ENCODE assay signal across 13 mouse cellular contexts in the genomic region with DNA sequence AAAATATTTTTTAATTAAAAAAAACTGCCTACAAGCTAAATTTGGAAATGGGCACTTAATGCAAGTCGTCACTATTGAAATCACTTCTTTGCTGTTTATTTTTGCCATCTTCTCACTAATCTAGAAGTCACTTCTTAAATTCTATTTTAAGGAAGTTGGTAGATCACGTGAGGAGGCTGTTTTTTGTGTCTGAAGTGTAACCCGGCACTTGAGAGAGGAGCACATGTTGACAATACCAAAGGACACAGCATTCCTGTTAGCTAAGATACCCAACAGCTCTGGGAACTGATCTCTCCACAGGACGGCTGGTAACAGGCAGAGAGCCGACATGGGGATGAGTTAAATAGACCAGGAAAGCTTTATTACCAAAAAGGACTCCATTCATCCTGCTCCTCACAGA.
DNase-seq lines count a peak whose midpoint lies in the region; ATAC-seq lines count a peak whose summit lies in the region.
"Had no signal": no experiment of that assay in that cellular context is flagged by ENCODE, and none has a peak within 500 bp of the region (broad histone marks: within the 10 kb centered on the region; RNA-seq: fewer than 3 reads in every experiment).

No protein-coding gene starts in this region.

- 18% methylated on average over 5 of the region's 5 CpGs for WGBS in heart, embryonic 10.5 days
- WGBS in embryonic facial prominence, embryonic 15.5 days: 30% methylated on average over 5 of the region's 5 CpGs
- WGBS in midbrain, embryonic 14.5 days: 42% methylated on average over 5 of the region's 5 CpGs

- no peak for ATAC-seq in embryonic facial prominence, embryonic 15.5 days (ENCODE audit: insufficient number of reproducible peaks, low FRiP score, low TSS enrichment, low read depth)
- ATAC-seq in midbrain, embryonic 14.5 days (ENCODE audit: low FRiP score, low TSS enrichment): no peak
- ATAC-seq: forebrain, embryonic 15.5 days; midbrain, embryonic 13.5 days had no signal

- no peak overlapping the region for H3K9ac ChIP-seq in embryonic facial prominence, embryonic 15.5 days
- no peak overlapping the region for H3K9ac ChIP-seq in midbrain, embryonic 14.5 days (replicated peaks; ENCODE audit: low read length)
- H3K9ac ChIP-seq: forebrain, embryonic 15.5 days; liver, postnatal 0 days; midbrain, embryonic 13.5 days had no signal

- H3K4me2 ChIP-seq in embryonic facial prominence, embryonic 15.5 days (replicated peaks): no peak overlapping the region
- no peak overlapping the region for H3K4me2 ChIP-seq in midbrain, embryonic 14.5 days (ENCODE audit: low read length)
- H3K4me2 ChIP-seq: forebrain, embryonic 15.5 days; midbrain, embryonic 13.5 days had no signal

- H3K4me3 ChIP-seq in heart, embryonic 10.5 days: no peak overlapping the region
- no peak overlapping the region for H3K4me3 ChIP-seq in embryonic facial prominence, embryonic 15.5 days (replicated peaks)
- no peak overlapping the region for H3K4me3 ChIP-seq in midbrain, embryonic 14.5 days (replicated peaks; ENCODE audit: low read depth, low read length)
- H3K4me3 ChIP-seq: erythroblast, embryonic 14.5 days; forebrain, embryonic 15.5 days; midbrain, embryonic 13.5 days had no signal

- H3K4me1 ChIP-seq in heart, embryonic 10.5 days: peaks cover 67% of the 10 kb centered on the region
- H3K4me1 ChIP-seq in embryonic facial prominence, embryonic 15.5 days: peaks cover 41% of the 10 kb centered on the region
- H3K4me1 ChIP-seq in midbrain, embryonic 14.5 days (ENCODE audit: control insufficient read depth, insufficient read depth, low read length): peaks cover 23% of the 10 kb centered on the region

- H3K27ac ChIP-seq in heart, embryonic 10.5 days: peak overlapping the region; percentile 89; the same call in 1 of the 2 replicates
- H3K27ac ChIP-seq in embryonic facial prominence, embryonic 15.5 days (replicated peaks): peak overlapping the region; percentile 51; the same call in 1 of the 2 replicates
- H3K27ac ChIP-seq in midbrain, embryonic 14.5 days (replicated peaks; ENCODE audit: low read depth, low read length): no peak overlapping the region

- intact Hi-C loops in heart, postnatal 10 days (cut with DNase I): loop anchor here (5.0 to 10.0 kb wide), 2 partner anchors 214 to 666 kb away; no protein-coding TSS in a partner anchor

- no peak for DNase-seq in heart, embryonic 10.5 days (ENCODE audit: low spot score)
- DNase-seq in heart, postnatal 10 days: no peak
- DNase-seq in lung, postnatal 36 days: peak; percentile 59
- no peak for DNase-seq in lung, postnatal 4 days
- no peak for DNase-seq in adrenal gland, adult 2 months
- DNase-seq in midbrain, embryonic 14.5 days: no peak
- DNase-seq: kidney, postnatal 14 days; thymus, adult 2 months had no signal

- H3K36me3 ChIP-seq in heart, embryonic 10.5 days: 0 out of 2 replicates have a peak, but pooled peaks cover 3% of the 10 kb centered on the region
- H3K36me3 ChIP-seq in embryonic facial prominence, embryonic 15.5 days: no peaks in the 10 kb centered on the region
- peaks cover 17% of the 10 kb centered on the region for H3K36me3 ChIP-seq in midbrain, embryonic 14.5 days (ENCODE audit: control insufficient read depth, insufficient read depth, low read length)

- no peaks in the 10 kb centered on the region for H3K27me3 ChIP-seq in heart, embryonic 10.5 days (ENCODE audit: insufficient read depth, poor library complexity, severe bottlenecking)
- no peaks in the 10 kb centered on the region for H3K27me3 ChIP-seq in embryonic facial prominence, embryonic 15.5 days
- H3K27me3 ChIP-seq in midbrain, embryonic 14.5 days (ENCODE audit: control insufficient read depth, insufficient read depth, low read length): no peaks in the 10 kb centered on the region
- H3K27me3 ChIP-seq: forebrain, embryonic 15.5 days; midbrain, embryonic 13.5 days had no signal

- H3K9me3 ChIP-seq in heart, embryonic 10.5 days: no peaks in the 10 kb centered on the region
- no peaks in the 10 kb centered on the region for H3K9me3 ChIP-seq in embryonic facial prominence, embryonic 15.5 days (replicated peaks)
- H3K9me3 ChIP-seq in midbrain, embryonic 14.5 days (ENCODE audit: control insufficient read depth, low read length): no peaks in the 10 kb centered on the region
- H3K9me3 ChIP-seq: forebrain, embryonic 15.5 days; midbrain, embryonic 13.5 days had no signal
